Mouse (Mus musculus) cerebellum, postnatal 25 days (tissue): ENCODE results near the gene Ttc3.
A peak's percentile ranks its signal among the peaks of the same experiment; 100 is the strongest.
"Not testable (repeated sequence)": the region's sequence is repeated elsewhere in the genome, so short reads cannot be mapped to it uniquely, and the experiment has no call there.

ENCODE experiments used
- DNase-seq, 2 experiments: peaks; one replicate each; pipeline ENCODE4 v3.0.0; 2021; ENCODE audit warnings: mixed read lengths in 2 of 2

Ttc3 gene

DNA sequence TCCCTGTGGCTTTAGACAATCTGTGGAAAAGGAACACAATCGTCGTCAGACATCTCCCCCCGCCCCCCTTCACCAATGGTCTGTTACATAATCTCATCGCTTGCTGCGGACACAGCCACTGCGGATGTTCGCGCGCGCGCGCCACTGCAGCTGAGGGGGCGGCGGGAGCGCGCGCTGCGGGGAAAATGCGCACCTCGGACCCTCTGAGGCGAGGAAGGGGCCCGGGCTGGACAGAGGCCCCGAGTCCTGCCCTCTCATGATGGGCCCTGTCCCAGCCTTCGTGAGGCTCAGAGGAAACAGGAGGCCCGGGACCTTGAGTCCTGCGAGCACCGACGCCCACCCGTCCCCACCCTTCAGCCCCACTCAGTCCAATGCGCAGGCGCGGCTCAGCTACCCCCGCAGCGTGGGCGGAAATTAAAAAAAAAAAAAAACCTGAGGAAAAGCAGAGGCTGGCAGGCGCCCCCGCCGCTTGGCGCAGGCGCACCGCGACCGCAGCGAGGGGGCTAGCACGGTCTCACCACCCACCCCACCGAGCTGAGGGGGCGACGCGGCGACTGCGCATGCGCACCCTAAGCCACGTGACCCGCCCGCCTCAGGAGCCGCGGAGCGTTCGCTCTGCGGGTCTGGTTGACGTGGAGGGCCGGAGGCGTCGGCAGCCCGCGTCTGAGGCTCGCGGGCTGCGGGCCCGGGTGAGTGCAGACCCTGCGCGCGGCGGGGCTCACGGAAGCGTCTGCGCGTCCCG, at the start of gene Ttc3:
Gene Ttc3 (plus strand): TSS at position 446 of the 742 bp plus-strand sequence.
- DNase-seq: peak; percentile 99

DNA sequence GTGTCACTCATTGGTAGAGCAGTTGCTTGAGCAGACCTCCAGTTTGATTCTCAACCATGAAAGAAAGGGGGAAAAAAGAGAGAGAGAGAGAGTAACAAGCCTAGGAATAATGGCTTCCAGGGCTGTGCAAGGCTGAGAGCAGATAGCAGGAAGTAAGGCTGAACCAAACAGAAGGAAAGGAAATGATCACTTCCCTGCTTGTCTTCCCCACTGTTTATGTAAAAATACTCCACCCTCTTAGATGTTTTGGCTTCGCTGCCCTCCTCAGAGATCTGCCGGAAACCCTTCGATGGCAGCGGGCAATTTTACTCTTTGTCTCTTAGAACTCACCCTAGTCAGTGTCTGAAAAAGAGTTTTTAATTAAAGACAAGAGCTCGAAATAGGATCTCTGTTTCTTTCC, 46.7 kb upstream of the Ttc3 start:
- no peak for DNase-seq

DNA sequence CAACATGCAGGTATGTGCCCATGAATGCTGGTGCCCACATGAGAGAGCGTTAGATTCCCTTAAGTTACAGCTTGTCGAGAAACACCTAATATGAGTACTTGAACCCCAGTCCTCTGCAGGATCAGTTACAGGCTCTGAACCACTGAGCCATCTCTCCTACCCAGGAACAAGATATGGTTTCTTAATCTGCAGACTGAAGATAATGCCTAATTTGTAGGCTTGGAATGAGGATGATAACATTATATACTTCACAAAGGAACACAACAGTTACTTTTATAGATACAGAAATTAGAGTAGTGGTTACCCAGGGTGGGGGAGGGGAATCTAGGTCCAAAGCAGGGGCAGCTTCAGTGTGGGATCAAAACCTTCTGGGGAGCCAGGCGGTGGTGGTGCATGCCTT, 44.4 kb upstream of the Ttc3 start:
- DNase-seq: no peak

DNA sequence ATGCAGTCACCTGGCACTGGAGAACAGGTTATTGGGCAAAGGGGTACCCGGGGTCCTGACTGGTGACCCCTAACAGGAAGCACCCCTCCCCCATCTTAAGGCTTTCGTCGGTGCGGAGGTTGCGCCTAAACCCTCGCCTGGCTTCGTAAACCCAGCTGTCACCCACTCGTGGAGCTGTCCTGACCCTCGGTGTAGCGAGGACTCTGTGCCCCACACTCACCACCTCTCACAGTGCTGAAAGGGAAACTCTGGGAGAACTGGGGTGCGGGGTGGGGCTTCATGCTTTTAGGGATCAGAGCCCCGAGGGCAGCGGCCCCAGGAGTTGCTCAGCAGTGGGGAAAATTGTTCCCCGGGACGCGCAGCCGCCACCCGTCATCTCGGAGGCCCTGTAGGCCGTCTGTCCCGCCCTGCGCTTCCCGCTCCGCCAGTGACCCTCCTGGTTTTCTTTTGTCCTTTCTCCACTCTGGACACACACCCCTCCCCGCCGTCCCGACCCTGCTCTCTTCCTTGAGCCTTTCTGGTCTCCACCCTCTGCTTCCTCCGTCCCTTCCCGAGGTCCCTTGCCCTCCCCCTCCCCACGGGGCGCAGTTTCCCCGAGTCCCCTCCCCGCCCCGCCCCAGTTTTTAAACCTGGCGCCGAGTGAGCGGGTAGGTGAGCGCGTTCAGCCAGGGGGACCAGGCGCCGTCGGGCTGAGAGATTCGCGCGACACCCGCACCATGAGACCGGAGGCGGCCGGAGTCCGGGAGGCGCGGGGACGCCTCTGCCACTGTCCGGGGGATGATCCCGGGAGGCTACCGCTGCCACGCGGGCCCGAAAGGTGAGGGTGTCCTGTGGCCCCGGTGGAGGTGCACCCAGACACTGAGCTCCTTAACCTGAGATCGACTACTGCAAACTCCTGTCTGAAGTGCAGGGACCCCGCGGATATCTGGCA, 42.4 kb upstream of the Ttc3 start, which contains the start of gene Ripply3:
Gene Ripply3 (plus strand): TSS at position 640 of the 931 bp plus-strand sequence.
- peak; percentile 27 for DNase-seq

DNA sequence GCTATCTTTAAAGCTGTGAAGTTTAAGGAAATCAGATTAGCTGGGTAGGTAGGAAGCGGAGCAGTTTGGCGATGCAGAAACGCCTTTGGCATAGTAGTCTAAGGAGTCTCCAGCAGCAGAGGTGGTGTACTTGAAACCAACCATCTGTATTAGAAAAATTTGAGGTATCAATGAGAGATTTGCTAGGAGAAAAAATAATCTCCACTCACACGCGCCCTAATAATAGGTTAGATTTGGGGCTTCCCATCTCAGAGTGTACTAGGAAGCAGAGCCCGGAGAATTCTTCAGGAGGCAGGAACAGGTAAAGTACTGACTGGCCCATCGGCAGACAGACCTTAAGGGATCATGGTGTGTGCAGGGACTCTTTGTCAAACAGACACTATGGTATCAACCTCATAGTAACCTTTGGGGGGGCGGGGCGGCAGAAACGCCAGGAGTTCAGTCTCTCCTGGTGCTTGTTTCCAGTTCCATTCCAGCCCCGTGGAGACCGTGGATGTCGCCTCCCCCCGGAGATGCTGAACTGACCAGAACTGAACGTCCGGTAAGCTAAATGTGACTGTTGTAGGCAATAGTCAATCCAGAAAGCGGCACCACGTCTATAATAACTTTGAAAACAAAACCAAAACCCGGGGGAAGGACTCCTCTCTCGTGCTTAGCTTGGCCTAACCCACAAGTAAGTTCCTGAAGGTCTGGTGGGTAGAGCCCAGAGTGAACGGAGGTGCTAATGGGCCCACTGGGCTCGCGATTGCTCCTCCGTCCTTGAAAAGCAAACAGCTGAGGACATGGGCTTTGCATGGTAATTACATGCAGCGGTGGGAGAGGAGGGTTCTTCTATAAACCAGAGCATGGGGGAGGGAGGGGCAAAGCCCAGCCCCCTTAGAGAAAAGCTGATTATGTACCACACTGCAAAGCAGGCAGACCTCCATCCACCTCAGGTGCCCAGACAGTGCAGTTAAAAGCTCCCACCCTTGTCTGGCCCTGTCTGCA, 41.2 kb upstream of the Ttc3 start:
- no peak for DNase-seq

DNA sequence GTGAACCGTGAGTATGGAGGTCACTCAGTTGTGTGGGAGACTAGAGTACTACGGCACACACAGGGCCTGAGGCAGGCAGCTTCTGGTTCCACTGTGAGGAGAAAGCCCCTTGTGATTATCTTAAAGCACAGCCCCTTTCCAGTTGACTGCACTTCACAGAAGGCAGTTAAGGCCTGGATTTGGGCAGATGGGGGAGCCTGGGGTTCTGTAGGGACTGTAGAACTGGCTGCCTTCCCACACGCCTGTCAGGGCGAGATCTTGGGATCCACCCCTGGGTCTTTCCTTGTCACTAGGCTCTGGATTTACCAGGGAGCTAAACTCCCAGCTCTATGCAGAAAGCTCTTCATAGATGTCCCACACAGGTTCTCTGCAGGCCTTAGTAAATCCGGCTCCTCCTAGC, 40.0 kb upstream of the Ttc3 start:
- no peak for DNase-seq

DNA sequence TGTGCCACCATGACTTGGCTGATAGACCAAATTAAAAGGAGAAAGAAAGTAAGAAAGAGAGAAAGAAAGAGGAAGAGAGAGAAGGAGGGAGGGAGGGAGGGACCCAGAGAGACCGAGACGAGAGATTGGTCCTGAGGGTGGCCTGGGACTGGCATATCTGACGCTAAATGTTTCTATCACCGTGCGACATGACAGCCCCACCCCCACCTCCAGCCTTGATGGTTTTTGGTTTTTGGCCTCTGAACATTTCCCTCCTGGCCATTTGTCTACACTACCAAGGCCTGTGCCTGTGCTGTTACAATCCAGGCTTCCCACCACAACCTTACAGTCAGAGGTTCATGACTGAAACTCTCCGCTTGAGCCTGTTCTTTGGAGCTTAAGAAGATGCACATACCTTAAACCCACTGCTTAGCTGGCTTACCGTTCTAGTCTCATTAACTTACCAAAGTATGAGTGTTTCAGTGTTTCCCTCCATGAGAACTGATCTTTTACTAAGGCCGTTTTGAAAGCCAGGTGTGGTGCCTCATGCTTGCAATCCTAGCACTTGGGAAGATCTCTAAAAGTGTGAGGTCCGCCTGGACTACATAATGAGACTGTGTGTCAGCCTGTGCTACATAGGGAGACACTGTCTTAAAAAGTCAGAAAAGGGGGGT, 39.1 kb upstream of the Ttc3 start:
- no peak for DNase-seq

DNA sequence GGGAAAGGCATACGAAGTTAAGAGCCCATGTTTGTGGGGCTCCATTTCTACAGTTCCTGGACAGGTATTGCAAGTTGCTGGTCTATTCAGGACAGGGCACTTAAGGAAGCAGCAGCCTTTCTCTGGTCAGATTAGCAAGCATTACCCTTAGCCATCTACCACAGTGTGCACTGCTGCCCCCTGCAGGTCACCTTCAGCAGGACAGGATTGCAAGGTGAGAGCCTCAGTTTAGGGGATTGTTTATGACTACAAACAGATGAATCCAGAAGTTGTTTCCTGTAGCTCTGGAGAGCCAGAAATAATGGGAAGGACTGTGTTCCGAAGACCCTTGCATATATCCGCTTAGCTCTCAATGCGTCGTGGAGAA, 38.5 kb upstream of the Ttc3 start:
- peak; percentile 77 to 86 for DNase-seq

DNA sequence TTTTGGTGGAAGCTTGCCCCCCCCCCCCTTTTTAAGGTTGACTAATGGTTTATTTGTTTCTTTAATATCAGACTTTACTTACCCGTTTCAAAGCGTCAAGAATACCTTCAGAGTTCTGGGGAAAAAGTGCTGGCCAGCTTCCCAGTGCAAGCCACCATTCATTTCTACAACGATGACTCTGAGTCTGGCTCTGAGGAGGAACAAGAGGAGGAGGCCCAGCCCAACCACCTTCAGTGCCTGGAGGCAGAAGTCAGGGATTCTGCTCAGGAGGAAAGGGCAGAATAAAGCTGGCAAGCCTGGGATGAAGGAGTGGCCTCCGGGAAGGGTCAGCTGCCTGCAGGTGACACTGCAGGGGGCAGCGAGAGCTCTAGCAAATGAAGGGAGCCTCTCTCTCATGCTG, 34.8 kb upstream of the Ttc3 start:
- no peak for DNase-seq

DNA sequence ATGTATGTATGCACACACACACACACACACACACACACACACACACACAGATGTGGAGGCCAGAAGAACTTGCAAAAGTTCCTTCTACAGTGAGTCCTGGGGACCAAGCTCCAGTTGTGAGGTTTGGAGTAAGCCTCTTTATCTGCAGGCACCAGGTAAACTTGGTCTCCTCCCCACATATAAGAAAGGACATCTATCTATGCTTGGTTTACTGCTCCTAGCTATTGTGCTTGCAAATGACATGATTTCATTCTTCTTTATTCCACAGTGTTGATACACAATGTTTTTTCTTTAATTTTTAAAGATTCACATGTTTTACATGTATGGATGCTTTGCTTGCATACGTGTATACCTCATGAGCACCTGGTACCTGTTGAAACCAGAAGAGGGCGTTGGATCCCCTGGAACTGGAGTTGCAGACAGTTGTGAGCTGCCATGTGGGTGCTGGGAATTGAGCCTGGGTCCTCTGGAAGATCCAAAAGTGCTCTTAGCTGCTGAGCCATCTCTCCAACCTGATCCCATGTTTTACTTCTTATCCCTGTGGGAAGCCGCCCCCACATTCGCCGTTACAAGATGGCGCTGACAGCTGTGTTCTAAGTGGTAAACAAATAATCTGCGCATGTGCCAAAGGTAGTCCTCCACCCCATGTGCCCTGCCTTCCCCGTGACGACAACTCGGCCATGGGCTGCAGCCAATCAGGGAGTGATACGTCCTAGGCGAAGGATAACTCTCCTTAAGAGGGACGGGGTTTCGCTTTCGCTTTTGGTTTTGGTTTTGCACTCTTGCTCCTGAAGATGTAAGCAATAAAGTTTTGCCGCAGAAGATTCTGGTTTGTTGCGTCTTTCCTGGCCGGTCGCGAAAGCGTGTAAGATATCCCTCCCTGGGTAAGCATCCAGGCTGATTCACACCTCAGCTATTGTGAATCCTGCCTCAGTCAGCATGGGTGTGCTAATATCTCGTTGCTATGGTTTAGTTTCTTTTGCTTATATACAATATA, 31.0 kb upstream of the Ttc3 start:
- DNase-seq: not testable (repeated sequence)

DNA sequence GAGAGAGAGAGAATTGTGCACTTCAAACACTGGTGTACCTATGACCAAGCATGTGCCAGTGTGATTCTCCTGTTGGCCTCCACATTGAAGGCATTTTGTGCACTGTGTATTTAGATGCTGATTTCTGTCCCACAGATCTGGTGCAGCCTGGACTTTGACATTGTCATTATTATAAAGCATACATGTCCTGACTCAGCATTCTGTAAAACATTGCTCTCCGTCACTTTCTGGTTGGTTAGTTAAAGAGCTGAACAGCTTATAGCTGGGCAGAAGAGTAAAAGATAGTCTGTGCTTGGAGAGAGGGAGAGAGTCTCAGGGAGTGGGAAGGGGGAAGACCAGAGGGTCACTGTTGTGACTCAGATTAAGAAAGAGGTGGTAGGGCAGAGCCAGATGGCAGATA, 24.7 kb upstream of the Ttc3 start:
- DNase-seq: no peak

DNA sequence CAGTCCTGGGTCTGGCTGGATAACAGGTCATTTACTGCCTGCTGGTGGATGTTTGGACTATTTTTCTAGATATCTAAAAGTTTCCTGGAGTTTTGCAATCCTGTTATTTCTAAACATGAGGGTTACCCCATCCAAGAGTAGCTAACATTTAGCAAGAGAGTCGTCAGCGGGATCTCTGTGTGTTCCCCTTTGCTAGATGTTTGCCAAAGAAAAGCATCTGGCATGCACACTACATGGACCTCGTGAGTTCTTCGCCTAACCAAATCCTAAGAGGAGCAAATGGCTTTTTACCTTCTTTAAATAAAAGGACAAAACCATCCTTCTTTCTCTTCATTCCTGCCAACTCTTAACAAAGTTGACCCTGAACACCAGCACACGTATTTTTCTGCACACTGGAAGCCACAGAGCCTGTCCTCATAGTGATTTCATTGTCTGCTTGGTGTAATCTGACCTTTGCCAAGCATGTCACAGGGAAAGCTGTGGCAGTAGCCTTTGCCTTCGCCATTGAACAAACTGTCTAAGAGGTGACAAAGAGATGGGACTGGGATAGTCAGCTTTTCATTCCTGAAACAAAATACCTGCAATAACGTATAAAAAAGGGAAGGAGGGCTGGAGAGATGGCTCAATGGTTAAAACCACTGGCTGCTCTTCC, 23.2 kb upstream of the Ttc3 start:
- DNase-seq: no peak

DNA sequence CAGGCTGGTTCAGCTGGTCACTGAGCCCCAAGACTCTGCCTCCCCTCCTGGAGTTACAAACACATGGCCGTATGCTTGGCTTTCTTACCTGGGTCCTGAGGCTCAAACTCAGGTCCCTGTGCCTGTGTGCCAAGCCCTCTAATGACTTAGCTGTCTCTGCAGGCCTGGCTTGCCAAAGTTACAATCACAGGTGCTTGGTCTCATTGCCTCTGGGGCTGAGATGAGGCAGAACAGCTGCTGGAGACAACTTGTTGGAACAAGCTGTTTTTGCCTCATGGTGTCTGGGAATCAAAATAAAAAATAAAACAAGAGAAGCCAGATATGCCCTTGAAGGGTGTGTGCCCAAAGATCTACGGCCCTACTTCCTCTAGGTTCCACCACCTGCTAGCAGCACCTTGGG, 21.6 kb upstream of the Ttc3 start:
- DNase-seq: no peak

DNA sequence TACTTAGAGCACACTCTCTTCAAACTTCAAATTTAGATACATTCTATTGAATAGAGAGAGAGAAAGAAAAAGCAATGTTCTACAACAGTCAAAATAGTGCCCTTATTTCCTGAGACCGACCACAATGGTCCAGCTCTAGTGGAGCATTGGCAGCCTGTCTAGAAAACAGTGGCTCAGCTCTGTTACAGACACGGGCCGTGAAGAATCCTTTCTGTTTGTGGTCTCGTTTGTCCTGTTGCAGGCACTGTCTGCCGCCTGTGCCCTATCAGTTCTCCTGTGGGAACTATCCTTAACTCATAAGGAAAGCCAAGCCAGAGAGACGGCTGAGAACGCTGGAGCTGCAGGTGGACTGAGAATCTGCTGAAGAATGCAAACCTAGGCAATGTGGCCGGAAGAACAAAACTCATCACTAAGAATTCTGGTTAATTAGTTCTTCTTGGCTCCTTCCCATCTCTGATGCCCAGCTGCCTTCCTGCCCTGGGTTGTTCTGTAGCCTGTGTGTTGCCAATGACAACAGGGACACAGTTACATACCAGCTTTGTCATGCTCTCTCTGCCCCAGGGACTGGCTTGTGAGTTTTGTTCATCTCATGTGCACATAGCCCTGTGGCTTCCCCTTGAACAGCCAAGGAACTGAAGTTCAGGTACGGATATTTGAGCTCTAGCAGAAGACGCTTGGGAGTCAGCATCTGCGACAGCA, 20.7 kb upstream of the Ttc3 start:
- DNase-seq: peak in 1 of 2 experiments; percentile 5

DNA sequence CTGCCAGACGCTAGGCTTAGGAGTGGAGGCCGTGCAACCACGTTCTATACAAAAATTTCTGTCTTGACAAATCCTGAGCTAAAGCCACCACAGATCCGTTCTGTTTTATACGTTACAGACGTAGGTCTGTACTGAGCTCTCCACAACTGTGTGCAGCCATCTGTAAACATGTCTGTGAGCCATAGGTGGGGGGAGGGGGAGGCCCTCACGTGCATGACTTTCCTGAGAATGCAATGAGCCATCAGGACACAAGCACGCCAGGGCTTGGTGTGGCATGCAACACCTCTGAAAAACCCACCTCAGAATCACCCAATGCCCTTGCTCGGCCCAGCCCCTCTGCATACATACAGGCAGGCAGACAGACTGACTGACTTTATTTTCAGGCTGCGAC, 20.1 kb upstream of the Ttc3 start:
- no peak for DNase-seq

DNA sequence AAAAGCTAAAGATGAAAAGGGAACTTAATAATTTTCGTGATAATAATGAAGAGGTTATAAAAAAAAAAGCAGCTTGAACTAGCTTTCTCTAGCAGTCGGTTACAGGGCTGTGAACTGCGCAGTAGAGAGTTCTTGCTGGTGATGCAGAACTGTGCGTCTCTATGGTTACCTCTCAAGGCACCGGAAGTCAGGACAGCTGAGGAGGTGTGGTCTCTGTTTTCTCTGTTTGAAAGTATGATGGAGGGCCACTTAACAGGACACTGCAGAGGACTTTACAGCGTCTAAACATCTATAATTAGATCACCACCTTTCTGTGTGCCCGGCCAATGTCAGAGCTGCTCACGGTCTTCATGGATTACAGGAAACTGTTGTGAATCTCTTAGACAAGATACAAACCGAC, 16.0 kb upstream of the Ttc3 start:
- DNase-seq: no peak

DNA sequence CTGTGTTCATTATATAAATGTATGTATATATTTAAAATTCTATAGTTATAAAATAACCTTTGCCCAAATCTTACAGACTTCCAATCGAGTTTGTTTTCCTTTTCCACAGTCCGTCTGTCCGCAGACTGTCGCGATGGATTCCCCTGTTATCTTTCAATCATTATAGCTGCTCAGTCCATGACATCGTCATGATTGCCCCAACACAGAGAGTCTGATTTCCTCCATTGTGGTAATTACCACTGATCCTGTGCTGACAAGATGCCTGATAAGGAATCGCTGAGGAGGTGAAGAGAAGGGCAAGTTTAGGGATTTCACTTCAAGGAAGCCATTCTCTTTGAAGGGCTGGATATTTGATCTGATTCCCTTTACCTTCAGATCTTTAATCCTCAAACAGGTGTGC, 14.4 kb upstream of the Ttc3 start:
- DNase-seq: no peak

DNA sequence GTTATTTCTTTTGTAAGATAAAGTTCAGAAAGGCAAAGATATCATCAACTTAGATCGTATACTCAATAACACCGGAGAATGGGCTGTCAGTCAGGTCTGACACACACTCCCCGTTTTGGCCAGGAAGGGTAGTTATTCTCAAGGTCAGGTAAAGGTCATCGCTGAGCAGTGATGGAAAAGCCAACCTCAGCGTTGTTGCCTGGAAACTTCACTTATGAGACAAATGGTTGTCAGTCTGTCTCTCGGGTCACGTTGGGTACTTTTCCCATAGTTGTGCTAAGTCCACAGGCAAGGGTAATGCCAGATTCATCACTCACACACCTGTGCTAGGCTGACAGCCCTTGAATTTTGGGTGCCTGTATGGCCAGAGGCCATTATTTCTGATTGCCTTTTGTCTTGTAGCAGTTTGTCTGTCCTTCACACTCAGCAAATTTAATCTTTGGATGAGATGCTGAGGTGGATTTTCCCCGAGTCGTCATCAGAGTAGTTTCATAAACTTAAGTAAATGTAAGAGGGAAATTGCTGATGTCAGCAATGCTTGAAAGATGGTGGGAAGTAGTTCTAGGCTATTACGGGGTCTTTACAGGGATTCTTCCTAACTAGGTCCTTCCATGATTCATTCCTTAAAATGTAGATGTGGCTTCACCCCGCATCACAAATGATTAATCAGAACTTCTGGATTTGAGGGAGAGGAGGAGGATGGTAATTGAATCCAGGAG, 13.5 kb upstream of the Ttc3 start:
- DNase-seq: no peak

DNA sequence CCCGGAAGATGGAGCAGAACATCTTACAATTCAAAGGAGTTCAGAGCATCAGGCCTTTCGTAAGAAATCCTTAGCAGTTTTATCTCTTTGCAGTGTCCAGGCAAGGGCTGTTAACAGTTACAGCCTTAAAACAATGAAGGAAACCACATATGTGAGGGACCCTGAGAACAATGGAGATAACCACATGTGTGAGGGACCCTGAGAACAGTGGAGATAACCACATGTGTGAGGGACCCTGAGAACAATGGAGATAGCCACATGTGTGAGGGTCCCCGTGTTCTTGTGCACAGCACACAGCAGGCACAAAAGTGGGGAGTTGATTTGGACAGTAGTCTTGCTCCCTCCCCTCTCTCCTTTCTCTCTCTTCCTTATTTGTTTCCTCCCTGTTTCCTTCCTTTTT, 12.3 kb upstream of the Ttc3 start:
- no peak for DNase-seq
